Mouse (Mus musculus) CD4-positive, CD25-positive, alpha-beta regulatory T cell, adult 4 months (primary cell): ENCODE data around the gene Tmem30b. TPM values are rescaled to one million over a fixed set of nuclear protein-coding genes. Genes with fewer than 3 reads are reported as not detected.
A peak's percentile ranks its signal among the peaks of the same experiment; 100 is the strongest.
"Not testable (repeated sequence)": the region's sequence is repeated elsewhere in the genome, so short reads cannot be mapped to it uniquely, and the experiment has no call there.

Experiments used
- ATAC-seq: one replicate; pipeline ENCODE4 v1.8.0; 2017
- polyA plus RNA-seq, 2 experiments: library from polyadenylated mRNA; unstranded; fragments of 100-300 nt; shearing (Covaris generic); gene quantifications; one replicate each; pipeline ENCODE4 v1.2.1; 2017

The Tmem30b gene
- polyA plus RNA-seq, result under 1 TPM; 0.22 to 0.27 TPM

DNA sequence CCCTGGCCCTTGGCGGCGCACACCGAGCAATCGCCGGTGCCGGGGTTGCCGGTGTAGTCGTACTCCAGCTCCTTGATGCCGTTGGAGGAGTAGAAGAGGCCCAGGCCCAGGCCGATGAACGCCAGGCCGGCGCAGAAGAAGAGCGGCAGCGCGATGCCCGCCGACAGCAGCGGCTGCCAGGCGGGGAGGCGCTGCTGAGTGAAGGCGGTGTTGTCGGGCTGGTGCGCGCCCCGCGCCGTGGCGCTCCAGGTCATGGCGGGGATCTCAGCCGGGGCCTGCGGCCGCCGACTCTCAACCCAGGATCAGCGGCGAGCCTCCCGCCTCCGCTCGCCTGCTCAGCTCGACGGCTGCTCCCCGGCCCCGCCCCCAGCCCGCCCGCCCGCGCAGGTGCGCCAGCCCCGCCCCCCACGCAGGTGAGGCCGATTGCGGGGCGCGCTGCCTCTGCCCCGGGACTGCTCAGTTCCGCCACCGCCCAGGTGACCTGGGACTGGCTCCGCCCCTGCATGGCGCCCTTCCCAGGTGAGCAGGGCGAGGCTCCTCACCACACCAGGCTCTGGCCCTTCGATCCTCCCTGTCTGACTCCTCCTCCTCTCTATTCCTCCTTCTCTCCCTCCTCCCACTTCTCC is at the start of gene Tmem30b:
TSS of gene Tmem30b (minus strand) at position 307 of the 626 bp plus-strand sequence.
- peak; percentile 38 for ATAC-seq

DNA sequence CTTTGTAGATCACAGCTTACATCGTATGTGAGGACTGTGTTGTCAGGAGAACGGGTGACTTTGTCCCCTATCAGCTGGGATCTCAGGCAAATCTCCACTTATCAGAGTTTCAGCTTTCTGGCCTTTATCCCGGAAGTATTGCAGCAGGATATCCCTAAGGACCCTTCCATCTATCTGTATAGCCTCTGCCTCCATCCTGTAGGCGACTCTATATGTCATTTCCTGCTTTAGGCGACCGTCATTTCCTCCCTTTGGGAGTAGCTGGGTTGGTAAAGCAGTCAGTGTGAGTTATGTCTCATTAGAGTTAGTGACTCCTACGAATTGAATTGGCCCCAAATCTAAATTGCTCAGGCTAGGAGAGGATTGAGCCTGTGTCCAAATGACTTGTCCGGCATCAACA is 49.0 kb upstream of the Tmem30b start:
- peak; percentile 47 for ATAC-seq

DNA sequence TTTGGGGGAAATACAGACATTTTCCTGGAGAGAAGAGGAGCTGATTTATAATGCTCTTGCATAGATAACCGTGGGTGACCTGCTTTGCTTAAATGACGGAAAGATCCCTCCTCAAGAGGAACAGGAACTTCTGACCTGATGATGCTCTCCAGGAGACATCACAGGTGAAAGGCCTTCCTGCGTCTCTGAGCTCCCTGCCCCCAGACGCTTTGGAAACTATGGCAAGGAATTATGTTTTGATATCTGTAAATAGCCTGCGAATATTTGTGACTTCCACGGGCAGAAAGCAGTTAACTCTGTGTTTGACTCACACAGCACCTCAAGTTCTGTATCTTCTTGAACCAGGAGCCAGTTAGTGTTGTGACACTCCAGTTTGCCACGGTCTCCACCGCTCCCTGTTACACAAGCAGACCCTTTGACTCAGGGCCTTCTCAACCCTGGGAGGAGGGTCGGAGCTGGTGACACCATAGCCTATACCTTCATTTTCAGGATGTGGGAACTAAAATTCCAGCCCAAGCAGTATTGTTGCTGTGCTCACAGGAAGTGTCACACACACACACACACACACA is 48.1 kb upstream of the Tmem30b start:
- ATAC-seq, result peak; percentile 5

DNA sequence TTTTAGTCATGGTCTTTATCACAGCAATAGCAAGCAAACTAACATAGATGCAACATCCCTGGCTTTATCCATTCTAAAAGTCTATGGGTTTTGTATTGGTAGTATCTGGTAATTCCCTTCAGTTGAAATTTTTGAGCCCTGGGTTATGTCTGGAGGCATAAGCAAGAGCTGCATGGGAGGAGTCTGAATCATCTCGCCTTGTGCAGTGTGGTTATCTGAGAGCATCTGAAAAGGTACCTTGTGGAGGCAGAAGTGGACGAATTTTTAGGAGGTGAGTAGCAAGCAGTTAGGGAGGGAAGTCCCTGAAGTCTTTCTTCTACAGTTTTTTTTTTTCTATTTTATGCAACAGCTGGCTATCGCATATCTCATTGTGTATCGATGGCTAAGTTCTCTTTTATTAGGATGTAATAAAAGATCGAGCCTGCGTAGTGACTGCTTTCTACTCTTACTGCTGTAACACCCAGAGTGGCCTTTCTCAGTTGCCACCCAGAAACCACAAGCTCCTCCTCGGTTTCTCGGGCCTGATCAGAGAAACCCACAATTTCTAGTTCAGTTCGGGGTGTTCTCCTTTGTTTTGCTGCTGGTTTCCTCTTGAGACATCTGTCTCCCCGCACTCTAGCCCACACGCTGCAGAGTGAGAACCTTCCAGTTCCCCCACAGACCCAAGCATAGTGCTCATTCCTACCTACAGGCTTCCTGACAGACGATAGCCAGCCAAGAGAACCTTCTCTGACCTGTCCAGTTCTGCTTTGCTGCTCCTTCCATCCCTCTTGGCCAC is 47.0 kb upstream of the Tmem30b start:
- ATAC-seq, result peak; percentile 47

DNA sequence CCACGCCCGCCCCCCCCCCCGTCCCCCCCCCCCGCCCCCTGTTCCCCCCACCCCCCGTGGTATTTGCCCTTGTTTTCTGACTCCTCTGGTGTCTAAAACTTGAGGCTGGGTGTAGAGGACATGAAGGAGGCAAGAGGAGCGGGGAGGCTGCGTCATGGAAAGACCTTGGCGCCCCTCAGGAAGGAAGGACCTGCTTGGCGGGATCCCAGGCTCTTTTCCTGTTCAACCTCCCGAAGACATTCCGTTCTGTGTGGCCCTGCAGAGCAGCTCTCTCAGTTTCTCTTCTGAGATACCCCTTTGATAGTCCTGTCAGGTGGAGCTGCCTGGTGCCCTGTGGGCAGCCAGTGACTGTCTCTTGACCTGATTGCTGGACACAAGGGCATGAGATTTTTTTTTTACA is 45.4 kb upstream of the Tmem30b start:
- no peak for ATAC-seq

DNA sequence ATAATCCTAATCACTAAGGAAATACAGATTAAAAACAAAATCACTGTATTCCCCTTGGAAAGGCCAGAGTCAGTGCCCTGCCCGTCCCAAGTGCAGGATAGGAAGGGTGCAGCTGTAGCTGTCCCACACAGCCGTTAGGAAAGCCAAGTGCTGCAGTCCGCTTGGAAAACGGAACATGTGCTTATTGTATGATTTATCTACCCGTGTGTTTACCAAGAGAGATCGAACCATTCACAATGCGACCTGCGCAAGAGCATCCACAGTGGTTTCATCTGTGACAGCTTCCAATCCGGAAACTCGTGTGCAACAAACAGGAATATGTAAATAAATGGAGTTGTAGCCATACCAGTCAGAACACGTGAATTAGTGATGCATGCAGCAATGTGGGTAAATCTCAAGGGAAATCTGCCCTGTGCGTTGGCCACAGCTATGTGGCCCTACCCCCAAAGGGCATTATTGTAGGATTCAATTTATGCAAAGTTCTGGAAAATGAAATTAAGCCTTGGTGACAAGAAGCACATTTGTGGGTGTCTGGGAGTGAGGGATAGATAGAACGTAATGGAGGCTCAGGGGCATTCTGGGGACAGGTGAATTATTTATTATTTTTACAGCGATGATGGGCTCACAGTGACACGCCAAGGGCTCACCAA is 44.6 kb upstream of the Tmem30b start:
- no peak for ATAC-seq

DNA sequence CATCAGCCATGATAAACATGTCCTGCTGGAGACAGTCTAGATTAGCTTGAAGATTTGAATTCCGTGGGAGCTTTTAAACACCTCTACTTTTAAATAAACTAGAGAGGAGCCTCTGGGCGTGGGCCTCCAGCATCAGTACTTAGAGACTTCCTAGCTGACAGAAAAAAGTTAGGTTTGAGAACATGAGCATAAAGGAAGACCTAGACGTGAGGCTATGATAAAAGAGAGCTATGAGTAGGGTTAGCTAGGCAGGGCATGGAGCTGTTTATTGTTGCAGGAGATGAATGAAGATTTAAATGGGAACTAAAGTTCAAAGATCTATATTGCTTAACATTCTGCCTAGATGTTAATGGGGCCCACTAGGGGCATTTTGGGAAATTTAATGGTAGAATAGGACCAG is 41.1 kb upstream of the Tmem30b start:
- no peak for ATAC-seq

DNA sequence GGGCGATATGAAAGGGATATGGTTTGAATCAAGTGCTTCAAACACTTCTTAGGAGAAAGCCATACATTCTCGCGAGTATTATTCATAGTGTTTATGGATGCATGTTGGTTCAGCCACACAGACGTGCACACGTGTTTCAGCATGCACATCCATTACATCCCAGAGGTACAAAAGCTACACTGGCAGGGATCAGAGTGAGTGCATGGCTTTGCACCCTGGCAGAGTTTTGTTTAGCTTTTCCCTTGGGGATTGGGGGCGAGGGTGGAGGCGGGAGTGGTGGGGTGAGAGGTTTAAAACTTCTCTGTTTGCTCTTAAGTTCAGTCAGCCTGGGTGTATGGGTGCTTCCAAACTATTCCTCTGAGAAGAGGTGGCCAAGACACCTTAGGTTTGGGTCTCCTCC is 39.7 kb upstream of the Tmem30b start:
- no peak for ATAC-seq

DNA sequence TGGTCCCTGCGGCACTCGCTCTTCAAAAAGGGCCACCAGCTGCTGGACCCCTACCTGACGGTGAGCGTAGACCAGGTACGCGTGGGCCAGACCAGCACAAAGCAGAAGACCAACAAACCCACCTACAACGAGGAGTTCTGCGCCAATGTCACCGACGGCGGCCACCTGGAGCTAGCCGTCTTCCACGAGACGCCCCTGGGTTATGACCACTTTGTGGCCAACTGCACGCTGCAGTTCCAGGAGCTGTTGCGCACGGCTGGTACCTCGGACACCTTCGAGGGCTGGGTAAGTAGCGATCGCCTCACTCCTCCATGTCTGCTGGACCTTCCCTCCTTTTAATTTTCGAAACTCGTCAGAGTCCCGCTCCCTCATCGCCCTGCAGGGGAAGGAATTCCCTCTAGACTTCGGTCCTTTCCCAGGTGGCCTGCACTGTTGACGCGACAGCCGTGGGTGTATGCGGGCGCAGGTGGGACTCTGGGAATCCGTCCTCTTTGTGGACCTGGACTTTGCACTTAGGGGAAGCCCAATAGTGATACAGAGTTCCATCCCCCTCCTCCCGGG is 39.1 kb upstream of the Tmem30b start:
- ATAC-seq, result peak; percentile 4

DNA sequence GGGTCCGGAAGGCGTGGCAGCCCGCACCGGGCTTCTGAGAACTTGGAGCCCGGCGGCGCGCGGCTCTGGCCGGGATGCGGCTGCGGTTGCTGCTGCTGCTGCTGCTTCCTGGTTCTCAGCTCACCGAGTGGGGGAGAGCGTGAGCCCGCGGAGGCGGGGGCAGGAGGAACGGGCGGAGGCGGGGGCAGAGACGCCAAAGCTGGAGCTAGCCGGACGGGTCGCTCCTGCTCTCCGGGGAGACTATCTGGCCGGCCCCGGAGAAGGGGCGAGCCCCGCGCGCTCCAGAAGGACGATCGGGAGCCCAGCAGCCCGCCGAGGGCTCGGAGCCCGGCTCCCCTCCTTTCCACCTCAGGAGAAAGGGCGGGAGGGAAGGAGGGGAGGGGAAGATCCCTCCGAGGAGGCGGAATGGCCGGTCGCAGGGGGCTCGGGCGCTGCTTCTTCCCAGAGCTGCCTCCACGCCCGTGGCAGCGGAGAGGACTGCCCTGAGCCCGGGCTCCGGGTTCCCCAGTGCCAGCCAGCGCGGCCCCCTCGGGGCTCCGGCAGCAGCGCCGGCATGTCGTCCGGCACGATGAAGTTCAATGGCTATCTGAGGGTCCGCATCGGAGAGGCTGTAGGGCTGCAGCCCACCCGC is 38.5 kb upstream of the Tmem30b start, which contains the start of gene Prkch:
TSS of gene Prkch (plus strand) at position 187 of the 631 bp plus-strand sequence.
- peak; percentile 79 for ATAC-seq

DNA sequence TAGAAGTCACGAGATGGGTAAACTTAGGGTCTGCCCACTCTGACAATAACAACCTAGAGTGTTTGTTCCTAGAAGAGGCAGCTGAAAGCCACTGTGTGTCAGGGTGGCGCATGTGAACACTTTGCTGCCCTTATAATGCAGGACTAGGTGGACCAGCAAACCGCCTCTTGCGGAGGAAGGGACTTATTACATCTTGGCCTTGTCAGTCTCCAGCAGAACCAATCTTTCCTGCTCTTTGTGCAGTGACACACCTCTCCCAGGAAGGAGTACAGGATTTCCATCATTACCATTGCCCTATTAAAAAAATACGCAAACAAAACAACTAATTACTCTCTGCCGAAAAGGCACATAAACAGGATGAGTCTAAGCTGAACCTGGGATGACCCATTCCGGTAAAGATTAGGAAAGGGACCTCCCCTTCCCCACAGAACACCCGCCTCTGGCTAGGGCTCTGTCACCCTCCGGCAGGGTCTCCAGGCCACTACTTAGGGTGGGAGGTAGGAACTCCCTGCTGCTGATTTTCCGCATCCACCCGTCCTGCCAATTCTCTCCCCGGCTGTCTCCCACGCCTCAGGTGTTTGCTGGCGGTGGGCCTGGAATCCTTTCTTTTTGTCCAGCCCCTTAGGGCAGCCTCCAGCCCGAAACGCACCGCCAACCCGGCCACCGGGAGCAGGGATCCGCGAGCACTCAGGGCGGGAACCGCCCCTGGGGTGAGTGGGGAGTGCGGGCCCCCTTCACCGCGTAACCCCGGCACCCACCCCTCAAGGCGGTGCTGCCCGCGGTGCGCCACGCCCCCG is 37.8 kb upstream of the Tmem30b start:
- peak; percentile 5 for ATAC-seq

DNA sequence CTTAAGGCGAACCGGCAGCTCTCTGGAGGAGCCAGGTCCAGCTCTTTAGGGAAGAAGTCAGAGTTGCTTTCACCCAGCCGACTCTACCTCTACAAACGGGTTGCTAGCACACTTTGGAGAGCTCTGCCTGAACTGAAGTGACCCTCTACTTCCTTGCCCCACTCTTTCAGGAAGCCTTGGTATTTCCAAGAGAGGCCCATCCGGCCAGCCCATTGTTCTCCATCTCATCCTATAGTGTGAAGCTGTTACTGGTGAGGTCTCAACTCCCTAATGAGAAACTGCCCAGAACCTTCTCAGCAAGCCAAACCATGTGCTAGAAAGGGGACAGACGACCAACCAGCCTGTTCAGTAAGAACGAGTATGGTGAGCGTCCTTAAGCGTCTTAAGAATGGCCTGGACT is 37.1 kb upstream of the Tmem30b start:
- ATAC-seq, result no peak

DNA sequence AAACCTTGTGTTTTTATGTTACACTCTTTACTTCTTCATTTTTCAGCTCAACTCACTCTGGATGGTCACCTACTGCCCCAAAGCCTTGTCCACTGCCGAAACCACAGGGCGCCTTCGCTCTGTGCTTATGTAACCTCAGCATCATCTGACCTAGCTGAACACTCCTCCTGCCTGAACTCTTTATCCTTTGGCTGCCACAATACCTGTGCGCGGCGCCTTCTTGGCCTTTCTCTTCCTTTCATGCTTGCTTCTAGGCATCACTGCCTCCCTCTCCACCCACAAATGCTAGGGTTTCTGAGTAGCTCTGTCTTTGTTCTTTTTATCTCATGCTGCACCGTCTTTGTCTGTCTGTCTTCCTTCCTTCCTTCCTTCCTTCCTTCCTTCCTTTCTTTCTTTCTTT is 34.6 kb upstream of the Tmem30b start:
- ATAC-seq, result no peak

DNA sequence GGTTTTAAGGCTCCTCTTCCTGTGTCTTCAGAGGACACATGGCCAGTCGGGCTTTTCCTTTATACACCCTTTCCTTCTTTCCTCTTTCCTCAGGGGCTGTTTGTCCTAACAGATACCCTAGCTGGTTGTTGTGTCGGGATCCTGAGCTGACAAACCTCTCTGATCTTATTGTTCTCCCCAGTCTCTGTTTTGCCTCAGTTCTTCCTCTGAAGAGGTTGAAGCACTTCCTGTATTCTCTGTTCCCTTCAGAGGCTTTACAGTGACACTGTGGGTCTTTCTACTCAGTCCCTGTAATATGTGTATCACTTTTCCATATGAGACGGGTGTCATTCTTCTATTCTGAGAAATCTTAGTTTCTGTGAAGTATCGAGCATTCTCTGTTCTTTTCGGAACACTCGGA is 31.9 kb upstream of the Tmem30b start:
- peak; percentile 68 for ATAC-seq

DNA sequence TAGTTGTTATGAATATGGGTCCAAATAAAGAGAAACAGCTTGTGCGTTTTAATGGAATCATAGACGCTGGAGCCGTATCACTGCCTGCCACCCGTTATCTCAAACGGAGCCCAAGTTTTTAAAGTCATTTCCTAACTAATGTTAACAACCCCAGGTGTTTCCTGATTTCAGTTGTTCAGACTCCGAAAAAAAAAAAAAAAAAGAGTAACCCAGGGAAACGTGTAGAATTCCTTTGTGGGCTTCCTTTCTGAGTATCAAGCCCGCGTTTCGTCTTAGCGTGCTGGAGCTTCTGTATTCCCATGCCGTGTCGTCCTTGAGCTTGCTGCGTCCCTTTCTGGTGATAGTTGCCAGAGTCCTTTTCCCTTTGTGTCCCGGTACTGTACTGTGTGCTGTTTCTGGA is 28.4 kb upstream of the Tmem30b start:
- ATAC-seq, result peak; percentile 11

DNA sequence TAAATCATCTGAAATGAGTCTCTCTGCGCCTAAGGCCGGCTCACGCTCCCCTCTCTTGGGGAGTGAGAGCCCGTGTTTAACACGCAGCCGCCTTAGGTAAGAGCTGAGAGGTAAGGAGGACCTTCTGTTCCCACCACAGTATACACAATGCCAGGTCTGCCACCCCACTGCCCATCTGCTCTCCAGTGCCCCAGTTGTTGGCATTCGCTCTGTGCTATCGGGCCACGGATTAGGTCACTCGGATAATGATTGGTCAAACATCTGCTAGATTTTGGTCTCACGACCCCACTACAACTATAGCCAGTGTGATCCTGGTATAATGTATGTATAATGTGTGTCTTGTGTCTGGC is 19.4 kb upstream of the Tmem30b start:
- peak; percentile 46 for ATAC-seq

DNA sequence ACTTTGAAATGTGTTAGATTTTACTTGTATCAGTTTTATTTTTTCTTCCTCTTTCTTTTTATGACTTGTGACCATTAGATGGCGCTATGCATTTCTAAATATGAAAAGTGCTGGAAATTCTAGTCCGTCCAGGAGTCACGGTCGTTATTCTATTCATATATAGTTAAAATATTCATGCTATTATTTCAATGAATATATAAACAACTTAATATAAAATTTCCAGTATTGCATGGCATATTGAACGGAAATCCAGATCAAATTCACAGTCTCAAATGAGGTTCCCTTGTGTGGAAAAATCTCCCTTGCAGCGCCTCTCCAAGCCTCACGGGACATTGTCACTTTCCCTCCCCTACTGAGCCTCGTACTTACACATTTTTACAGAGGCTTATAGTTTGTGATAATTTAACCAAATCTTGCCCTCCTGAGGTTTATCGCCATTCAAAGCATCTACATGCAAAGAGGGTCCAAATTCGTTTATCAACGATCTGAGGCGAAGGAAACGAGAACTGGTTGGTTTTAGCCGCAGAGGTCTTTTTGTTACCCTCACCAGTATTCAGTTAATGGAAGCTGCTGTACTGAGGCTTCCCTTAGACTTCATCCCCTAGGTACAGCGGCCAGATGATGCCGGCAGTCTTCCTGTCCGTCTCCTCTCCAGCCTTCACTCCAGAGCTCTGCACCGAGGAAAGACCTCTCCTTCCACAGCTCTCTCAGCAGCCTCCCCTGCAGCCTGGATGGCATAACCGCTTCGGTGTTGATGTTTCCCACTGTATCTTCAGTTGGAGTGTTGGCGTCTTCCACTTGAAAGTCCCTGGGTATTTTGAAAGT is 18.8 kb upstream of the Tmem30b start:
- ATAC-seq, result peak; percentile 72

DNA sequence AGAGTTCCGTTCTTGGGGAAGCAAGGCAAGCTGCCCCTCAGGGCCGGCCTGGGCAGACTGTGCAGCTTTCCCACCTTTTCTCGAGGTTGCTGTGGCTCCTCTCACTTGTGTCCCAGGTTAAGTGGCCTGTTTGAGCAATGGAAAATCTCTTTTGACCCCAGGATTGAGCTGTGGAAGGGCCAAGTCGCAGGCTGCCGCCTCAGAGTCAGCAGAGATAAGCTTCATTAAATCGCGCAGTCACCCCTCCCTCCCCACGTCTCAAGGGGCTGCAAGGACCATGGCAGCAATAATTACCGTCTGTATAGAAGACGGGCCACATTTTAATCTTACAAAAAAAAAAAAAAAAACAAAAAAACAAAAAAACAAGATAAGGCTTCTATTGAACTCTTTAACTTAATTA is 18.0 kb upstream of the Tmem30b start:
- ATAC-seq, result no peak

DNA sequence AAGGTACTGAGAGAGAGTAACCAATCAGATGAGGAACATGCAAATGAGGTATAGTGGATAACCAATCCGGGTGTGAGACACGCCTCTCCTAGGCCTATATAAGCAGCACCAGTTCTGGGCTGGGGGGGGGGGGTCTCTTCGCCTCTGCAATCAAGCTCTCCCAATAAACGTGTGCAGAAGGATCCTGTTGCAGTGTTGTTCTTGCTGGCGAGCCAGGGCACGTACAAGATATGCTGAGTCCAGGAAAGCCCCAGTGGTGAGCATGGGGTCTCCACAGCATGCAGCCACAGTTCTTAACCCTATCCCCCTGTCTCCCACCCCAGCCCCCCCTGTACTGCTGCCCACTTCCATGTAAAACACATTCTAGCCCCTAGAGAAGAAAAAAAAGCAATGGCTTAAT is 16.9 kb upstream of the Tmem30b start:
- ATAC-seq, result not testable (repeated sequence)

DNA sequence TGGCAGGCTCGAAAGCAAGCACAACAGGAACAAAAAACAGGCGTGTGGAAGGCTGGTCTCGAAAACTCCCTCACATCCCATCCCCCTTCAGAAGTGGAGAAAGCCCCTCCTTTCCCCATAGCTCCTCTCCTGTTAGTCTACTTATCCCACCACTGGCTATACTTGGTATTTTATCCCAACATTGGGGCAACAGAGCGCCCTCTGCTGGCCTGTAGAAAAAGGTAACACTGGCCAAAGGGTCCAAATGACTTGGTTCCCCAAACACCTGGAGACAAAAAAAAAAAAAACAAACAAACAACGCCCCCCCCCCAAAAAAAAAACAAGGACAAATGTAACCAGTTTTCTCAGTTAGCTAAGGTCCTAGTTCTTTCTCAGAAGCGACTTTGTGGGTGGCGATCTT is 13.9 kb upstream of the Tmem30b start:
- no peak for ATAC-seq
